Mouse (Mus musculus) fat pad, adult 2 months (tissue): ENCODE measurements around the gene Slc8a1.

ENCODE experiments used
- DNase-seq: peaks from one replicate; pipeline ENCODE4 v3.0.0-alpha.2; 2011; ENCODE audit warnings: low read depth, low spot score; ENCODE audit errors: extremely low read depth

Gene Slc8a1

DNA sequence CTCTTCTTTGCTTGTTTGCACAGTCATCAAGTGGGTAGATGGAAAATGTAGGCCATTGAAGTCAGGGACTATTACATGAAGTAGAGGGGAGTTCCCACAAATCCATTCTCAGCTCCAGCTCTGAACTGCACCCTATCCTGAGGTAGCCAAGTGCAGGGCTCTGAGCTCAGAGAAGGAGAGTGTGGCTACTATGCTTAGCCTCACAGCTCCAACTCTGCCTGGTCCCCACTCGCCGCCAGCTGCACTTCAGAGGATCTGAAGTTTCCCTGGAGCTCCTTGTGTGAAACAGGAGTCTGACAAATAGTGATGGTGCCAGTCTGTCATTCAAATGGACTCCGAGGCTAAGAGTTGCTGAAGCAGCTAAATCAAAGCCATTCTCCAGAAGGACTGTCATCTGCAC is 282.9 kb downstream of the Slc8a1 start:
- no peak for DNase-seq

DNA sequence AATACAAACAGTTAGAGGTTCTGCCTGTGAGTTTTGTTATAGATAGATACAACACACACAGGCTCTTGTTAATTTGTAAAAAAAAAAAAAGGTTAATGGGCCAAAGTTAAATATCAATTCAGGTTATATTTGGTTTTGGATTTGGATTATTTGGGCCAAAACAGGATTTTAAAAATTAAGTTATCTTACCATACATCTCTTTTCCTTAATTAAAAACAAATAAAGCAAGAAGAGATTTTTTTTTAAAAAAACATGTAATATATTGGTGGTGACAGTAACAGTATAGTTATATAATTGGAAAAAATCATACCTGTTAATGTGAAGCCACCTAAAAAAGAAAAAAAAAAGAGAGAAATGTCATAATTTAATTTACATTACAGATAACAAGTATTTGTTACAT is 296.7 kb downstream of the Slc8a1 start, which contains the start of gene Gm11096:
Gene Gm11096, plus strand, starts transcription at position 301 of the 400 bp plus-strand sequence.
- DNase-seq, result no peak

GRCm38 (mm10) chr17:81433148-81433547 is 305.0 kb downstream of the Slc8a1 start:
- no peak for DNase-seq

GRCm38 (mm10) chr17:81432733-81433132 is 305.4 kb downstream of the Slc8a1 start:
- no peak for DNase-seq

GRCm38 (mm10) chr17:81427245-81427644 is 310.9 kb downstream of the Slc8a1 start:
- no peak for DNase-seq

DNA sequence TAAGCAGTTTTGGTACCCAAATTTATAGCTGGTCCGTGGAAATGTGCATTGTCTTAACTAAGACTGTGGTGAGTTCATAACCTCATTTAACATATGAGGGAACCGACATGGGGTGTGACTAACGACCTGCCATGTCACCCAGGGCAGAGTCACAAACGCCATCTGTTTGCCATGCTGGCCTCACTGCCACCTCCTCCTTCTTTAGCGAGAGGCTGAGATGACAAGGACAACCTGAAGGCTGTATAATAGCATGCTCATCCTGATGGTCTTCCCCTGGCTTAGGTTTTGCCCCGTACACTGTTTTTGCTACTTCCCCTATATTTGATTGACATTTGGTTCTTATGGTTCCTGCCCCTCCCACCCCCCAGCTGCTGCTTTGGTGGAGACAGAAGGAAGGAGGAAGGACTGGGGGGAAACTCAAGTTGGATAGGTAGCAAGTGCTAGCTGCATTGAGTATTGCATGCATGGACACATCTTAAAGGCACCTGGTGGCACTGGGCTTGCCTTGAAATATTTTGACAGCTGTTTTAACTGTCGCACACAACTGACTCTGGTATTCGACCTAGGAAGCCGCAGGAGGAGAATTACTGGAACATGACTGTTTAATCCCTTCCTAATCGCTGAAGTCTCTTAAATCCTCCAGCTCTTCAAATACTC is 313.8 kb downstream of the Slc8a1 start:
- no peak for DNase-seq

GRCm38 (mm10) chr17:81419802-81420459 is 318.2 kb downstream of the Slc8a1 start:
- no peak for DNase-seq

- DNase-seq, result no peak
These were observed 321.6 kb downstream of the Slc8a1 start for GRCm38 (mm10) chr17:81416361-81417114.

- no peak for DNase-seq
These were observed 325.4 kb downstream of the Slc8a1 start for GRCm38 (mm10) chr17:81412736-81413135.

DNA sequence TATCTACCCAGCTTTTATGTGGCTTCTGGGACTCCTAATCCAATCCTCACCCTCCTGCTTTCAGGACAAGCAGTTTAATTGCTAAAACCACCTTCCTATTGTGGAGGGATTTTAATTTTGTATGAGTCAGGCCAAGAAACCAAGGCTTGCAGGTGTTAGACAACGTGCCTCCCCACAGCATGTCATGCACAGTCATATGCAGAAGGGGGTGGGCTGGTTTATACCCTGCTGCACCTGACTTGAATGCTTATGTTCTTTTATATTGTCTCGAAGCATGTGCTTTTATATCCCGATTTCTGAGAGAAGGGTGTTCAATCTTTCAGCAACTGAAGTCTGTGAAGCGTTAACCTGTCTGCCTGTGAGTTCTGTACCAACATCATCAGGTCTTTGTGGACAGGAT is 334.0 kb downstream of the Slc8a1 start:
- no peak for DNase-seq

DNA sequence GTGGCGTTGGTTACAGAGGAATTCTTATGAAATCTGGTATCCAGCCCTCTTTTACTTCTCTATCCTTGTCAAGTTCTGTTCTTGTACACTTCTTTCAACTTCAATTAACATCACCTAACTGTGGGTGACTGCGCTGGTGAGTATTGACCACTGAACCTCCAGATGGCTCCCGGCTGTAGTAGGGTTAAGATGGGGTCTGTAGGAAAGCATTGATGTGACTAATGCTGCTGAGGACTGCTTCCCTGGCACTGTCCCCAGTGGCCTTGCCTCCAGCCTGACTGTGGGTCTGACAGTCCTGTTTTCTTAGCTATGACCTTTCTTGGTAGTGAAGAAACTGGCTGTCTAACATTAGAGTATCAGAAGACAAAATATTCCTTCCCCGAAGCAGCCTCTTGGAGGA is 335.1 kb downstream of the Slc8a1 start:
- DNase-seq, result no peak

DNA sequence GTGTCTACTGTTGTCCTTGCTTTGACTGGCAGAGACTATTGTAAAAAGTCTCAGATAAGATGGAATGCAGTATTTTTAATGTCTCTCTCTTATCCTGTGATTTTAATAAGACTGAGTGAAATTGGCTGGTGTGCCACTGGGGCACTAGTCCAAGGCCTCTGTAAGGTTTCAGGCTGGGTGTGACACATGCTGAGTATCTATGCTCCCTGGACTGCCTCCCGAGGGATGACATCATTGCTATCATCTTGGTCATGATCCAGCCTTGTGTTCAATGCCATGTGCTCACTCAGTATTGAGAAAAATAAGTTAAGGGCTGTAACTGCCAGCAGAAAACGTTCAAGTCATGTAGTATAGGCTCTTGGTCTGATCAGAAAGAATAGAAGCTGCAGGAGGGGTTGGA is 335.5 kb downstream of the Slc8a1 start:
- no peak for DNase-seq

DNA sequence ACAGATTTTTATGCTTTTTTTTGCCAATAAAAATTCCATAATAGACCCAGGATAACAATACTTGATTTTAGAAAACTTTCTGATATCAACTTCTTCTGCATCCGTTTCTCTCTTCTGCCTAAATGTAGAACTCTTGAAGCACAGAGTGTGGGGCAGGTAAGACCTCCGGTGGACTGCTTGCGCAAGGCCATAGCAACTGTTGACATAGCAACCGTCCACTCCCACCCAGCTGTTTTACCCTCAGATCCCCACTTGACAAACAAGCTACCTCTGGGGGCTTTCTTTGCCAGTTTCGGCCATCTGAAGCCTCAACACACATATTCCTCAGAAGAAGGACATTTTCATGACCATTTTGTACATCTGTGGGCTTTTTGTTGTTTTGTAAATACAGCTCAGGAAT is 337.8 kb downstream of the Slc8a1 start:
- DNase-seq, result no peak

GRCm38 (mm10) chr17:81397434-81397833 is 340.7 kb downstream of the Slc8a1 start:
- no peak for DNase-seq

GRCm38 (mm10) chr17:81394124-81394523 is 344.1 kb downstream of the Slc8a1 start:
- DNase-seq, result no peak

- no peak for DNase-seq
These were observed 345.1 kb downstream of the Slc8a1 start for GRCm38 (mm10) chr17:81393040-81393439.

GRCm38 (mm10) chr17:81391478-81391877 is 346.7 kb downstream of the Slc8a1 start:
- no peak for DNase-seq

DNA sequence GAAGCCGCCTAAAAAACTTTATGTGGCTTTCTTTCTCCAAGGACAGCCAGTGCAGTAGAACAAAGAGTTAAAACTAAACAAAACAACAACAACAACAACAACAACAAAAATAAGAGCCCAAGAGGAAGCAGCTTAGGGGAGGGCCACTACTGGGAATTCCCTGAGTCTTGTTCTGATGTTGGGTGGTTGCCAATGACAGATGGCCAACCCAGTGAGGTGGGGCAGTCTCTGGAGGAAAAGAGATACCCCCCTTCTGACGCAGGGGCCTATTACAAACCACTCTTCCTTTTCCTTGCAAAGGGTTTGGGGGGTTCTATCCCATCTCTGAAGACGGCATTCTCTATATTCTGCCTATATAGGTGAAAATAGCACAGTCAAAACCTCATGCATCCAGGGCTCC is 347.4 kb downstream of the Slc8a1 start:
- DNase-seq, result no peak

DNA sequence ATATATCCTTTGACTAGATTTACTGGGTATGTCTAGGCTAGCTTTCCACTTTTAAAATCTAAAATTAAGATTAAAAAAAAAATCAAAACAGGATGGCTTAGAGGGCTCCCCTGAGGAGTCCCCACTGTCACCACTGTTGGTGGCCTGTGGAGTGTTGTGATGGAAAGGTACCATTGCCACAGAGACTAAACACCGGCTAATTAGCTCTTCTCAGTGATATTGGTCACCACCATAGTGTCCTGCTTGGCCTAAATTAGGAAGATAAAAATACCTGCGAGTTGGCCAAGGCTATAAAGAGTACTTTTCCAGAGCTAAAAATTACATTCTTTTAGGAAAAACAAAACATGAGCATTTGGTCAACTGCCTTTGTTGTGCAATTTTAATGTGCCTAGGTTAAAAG is 352.1 kb downstream of the Slc8a1 start:
- DNase-seq, result no peak

GRCm38 (mm10) chr17:81385476-81385875 is 352.7 kb downstream of the Slc8a1 start:
- no peak for DNase-seq

GRCm38 (mm10) chr17:81383461-81383860 is 354.7 kb downstream of the Slc8a1 start:
- no peak for DNase-seq

GRCm38 (mm10) chr17:81378436-81378835 is 359.7 kb downstream of the Slc8a1 start:
- DNase-seq, result no peak
